Mouse (Mus musculus) brain, embryonic 14.5 days (tissue): ENCODE measurements at regions not wholly inside any gene's neighbourhood (a gene's known extent, or its start where the extent isn't known, plus 50 kb on each side); places are given as distances from the start of the nearest gene placed in this dataset.

Source experiments
- CTCF ChIP-seq: fragments of 200-500 bp; IDR thresholded peaks from 2 replicates; pipeline ENCODE4 v1.5.1; 2012; ENCODE audit warnings: inconsistent platforms, mild to moderate bottlenecking, moderate library complexity, borderline replicate concordance; ENCODE audit not compliant: insufficient read depth, insufficient read length; ENCODE audit errors: extremely low read depth
- POLR2A ChIP-seq: fragments of 200-500 bp; IDR thresholded peaks from 2 replicates; pipeline ENCODE4 v1.6.1; 2012; ENCODE audit warnings: mild to moderate bottlenecking, inconsistent platforms, borderline replicate concordance; ENCODE audit not compliant: poor library complexity, insufficient read depth, insufficient read length, severe bottlenecking; ENCODE audit errors: extremely low read depth

DNA sequence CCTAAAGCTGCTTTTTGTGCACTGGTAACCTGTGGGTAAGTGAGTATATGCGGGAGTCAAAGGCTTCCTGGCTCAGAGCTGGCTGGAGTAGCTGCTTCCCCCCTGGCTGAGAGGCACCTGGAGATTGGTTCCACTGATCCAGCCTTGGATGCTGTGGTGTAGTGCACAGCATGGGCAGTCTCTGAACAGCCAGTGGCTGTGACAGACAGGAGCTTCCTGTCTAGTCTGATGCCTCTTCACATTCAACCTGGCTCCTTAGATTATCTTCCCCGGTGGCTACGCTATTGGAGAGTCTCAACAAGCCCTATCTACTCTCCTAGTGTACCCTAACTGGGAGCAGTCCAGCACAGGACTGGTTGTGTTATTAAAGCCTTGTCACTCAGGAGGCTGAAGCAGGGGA is 160.4 kb upstream of the Adgrl2 start:
- TF ChIP-seq CTCF, result no peak
- TF ChIP-seq POLR2A, result no peak
